Mouse (Mus musculus) frontal cortex, adult (tissue): ENCODE data around the gene Mgrn1.
A peak's percentile ranks its signal among the peaks of the same experiment; 100 is the strongest.

Source experiments
- ATAC-seq: cut with Nextera tagmentation; 2 replicates; pipeline ENCODE4 v1.9.2; 2017; ENCODE audit warnings: mild to moderate bottlenecking, moderate library complexity, mixed read lengths; ENCODE audit not compliant: low TSS enrichment

The Mgrn1 gene

DNA sequence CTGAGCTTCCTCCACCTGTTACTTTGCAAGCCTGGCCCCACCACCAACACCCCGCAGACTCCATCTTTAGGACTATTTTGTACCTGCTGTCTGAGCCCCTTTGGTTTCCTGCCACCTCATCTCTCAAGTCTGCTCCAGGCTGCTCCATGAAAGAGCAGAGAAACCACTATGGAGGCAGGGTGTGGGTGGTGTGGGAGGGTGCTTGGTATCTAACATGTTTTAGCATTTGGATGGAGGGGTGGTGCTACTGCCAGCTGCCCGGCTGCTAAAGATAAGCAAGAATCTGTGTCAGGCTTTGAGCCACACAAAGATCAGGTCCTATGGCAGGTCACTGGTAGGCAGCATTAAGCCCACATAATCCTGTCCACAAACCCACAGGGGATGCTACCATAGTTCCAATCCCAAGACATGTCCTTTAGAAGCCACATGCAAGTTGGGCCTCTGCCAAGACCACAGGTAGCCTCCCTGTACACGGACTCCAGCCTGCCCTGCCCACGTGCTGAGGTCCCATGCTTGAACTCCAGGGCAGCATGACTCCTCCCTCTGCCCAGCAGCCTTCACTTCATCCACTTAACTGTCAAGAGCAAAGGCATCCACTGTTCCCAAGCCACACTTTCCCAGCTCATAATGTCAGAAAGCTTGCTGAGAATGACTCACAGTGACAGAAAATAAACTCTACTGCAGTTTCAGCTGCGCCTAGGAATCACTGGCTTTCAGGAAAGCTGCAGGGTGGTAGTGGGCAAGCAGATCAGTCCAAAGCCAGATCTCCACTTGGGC is 92.4 kb downstream of the Mgrn1 start:
- peak; percentile 72 for ATAC-seq

DNA sequence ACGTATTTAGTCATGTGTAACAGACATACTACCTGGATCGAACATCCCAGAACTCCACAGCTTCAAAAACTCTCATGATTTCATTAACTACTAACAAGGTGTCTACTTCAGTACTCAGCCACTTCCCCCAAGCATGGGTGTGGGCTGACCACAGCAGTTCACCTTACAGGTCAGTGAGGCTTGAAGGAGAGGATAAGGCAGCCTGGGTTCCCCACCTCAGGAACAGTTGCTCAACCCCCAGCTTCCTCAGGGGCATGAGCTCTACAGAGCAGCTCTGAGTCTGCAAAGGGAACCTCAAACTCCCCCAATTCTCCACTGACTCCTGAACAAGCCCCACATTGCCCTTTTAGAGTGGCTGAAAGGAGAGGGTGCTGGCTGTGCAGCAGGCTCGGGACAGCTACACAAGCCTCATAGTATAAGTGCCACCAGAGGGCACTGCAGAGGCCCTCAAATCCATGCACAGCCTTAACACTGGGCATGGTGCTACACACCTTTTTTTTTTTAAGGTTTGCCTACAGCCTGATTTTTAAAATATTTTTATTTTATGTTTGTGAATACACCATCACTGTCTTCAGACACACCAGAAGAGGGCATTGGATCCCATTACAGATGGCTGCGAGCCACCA is 93.8 kb downstream of the Mgrn1 start:
- peak; percentile 39; the same call in 1 of the 2 replicates for ATAC-seq

DNA sequence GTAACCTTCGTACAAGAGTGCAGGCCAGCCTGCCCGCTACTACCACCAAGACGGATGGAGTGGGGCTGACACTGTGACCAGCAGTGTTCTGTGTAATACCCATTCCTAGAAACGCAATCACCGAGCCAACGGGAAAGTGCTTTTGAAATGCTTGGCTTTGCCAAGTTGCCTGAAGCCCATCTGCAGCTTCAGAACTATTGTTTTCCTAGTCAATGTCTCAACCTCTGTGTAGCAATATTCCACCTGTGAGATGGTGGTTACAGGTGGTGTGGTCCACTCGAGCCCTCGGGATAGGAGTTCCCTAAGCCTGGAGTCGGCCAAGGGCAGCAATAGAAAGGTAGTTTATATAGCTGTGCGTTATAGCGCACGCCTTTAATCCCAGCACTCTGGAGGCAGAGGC is 98.7 kb downstream of the Mgrn1 start:
- ATAC-seq, result no peak
